Mouse (Mus musculus): ENCODE measurements at regions not wholly inside any gene's neighbourhood (a gene's known extent, or its start where the extent isn't known, plus 50 kb on each side); places are given as distances from the start of the nearest gene placed in this dataset.

DNA sequence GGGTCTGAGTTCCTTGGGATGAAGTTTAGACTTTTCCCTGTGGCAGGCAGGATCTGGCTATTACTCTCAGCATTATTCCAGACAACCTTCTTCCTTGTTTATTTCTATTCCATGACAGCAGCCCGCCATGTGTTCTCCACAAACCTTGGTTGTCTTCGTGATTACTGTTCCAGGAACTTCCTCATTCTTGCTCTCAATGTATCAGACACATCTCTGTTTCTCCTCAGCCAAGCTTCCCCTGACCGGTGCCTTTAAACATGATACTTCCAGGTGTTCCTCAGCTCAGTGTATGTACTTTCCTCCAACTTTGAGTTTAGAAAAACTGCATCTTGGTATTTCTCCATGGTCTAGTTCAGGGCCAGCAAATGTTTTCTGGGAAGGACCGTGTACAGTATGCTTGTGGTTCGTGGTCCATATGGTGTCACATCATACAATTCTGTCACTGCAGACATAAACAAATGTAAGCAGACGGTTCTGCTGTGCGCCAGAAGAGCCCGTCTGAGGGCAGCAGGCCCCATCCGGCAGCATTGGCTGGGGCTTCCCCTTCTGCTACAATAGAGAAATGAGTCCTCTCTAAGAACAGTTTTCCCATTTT lies 64.2 kb downstream of the Peg10 start:
- DNase-seq (ENCODE audit: extremely low read depth, insufficient read length, low spot score) = peak; percentile 5

DNA sequence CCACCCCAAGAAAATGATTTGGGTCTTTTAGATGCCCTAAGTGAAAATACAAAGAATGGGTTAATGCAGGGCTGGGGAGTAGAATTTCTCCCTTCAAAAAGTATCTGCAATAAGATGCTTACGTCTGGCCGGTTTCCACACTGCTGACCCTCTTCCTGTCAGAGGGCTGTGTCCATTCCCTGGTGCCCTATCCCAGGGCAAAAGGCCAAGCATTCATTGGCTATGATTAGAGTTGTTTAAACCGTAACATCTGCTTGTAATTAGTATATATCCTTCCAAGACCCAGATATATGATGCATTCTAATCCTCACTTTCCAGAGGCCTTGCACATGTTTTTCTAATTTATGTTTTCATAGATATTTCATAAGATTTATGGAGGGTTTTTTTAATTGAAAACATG lies 66.1 kb downstream of the Peg10 start:
- DNase-seq (ENCODE audit: extremely low read depth, insufficient read length, low spot score) = no peak

DNA sequence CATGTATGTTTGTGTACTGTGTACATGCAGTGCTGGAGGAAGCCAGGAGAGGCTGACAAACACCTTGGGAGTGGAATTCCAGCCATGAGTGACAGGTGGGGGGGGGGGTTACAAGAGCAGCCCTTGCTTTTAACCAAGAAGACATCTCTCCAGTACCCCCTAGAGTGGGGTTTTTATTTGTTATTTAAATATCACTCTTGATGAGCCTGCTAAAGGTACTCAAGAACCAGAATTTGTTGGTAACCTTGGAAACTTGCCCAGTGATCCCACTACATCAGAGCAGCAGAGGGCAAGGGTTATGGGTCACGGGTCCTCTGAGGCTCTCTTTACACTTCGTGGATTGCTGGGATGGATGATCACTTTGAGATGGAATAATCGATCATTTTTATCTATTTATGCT lies 69.8 kb downstream of the Peg10 start:
- DNase-seq (ENCODE audit: extremely low read depth, insufficient read length, low spot score) = no peak

DNA sequence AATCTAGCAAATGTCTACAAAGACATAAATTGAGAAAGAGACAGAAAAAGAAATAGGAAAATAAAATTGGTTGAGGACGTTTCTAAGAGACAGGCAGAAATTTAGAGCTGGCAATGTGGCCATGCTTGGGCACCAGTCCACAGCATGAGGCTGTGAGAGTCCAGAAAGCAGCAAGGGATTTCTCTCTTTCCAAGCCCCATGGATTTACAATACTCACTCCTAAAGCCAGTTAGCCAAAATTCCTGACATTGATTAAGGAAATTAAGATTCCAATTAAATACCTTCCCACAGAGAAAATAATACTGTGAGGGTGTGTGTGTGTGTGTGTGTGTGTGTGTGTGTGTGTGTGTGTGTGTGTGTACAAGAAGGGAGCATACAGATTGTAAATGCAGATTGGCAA lies 61.5 kb upstream of the Ppp1r9a start:
- no peak for DNase-seq (ENCODE audit: extremely low read depth, insufficient read length, low spot score)

- no peak for DNase-seq (ENCODE audit: extremely low read depth, insufficient read length, low spot score)
These were observed 53.0 kb upstream of the Ppp1r9a start for GRCm38 (mm10) chr6:4849747-4850146.

GRCm38 (mm10) chr6:4851040-4851439 lies 51.7 kb upstream of the Ppp1r9a start:
- DNase-seq (ENCODE audit: extremely low read depth, insufficient read length, low spot score) = no peak
